Mouse (Mus musculus): ENCODE measurements around the gene Bsg. TPM values are rescaled to one million over a fixed set of nuclear protein-coding genes. Genes with fewer than 3 reads are reported as not detected.
"Not testable (repeated sequence)": the region's sequence is repeated elsewhere in the genome, so short reads cannot be mapped to it uniquely, and the experiment has no call there.

Gene Bsg
- polyA plus RNA-seq, 1 experiment: not detected

DNA sequence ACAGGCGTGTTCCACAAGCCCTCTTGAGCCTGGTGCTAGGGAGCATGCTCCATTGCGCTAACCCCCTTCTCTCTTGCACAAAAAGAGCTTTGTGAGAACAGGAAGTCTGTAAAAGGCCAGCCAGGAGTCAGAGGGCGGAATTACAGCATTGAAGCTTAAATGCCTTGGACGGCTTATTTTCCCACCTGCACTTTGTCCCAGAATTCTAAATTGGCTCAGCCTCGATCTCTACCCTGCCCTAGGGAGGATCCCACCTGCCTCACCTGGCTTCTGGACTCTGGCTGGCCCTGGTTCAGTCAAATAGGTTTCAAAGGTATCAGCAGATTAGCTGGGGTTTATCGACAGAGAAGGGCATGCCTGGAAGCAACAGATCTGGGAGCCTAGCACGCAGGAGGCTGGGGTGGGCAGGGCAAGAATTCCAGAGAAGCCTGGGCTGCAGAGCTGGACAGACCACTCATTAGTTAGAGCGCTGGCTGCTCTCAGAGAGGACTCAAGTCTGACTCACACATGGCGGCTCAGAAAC, 8.1 kb upstream of the Bsg start:
- TF ChIP-seq POLR2A (IDR thresholded peaks at IDR 0.05; ENCODE audit: insufficient read depth, low read depth, low read length) (no peak), CTCF (IDR thresholded peaks at IDR 0.05; ENCODE audit: insufficient read depth, low read depth, low read length) (no peak)
- H3K27ac ChIP-seq (ENCODE audit: insufficient read depth, low read depth, low read length): peak overlapping the region; percentile 61
- H3K4me1 ChIP-seq (ENCODE audit: control insufficient read depth, insufficient read depth, low read length): peaks cover 8% of the 10 kb centered on the region
- 60% methylated on average over 9 of the region's 9 CpGs for WGBS
- no peak overlapping the region for H3K4me3 ChIP-seq (ENCODE audit: insufficient read depth, low read depth, low read length)

DNA sequence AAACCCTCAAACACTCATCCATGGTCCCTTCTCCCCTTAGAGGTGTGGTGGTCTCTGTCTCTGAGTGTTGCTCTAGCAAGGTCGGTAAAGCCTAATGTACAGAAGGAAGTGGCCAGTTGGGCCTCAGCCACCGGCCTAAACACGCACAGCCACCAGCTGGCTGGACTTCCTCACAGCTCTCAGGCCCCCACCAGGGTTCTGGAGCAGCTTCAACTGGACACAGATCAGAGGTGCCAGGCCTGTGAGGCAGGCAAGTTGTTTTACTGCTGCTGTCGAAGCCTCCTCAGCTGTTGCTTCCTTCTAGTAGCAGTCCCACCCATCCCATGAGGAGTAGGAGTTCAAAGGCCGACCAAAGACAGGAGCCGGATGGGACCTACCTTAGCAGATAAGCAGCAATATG, 6.4 kb upstream of the Bsg start:
- no peak for TF ChIP-seq CTCF (IDR thresholded peaks at IDR 0.05; ENCODE audit: insufficient read depth, low read depth, low read length)
- TF ChIP-seq POLR2A (IDR thresholded peaks at IDR 0.05; ENCODE audit: insufficient read depth, low read depth, low read length): no peak
- Histone ChIP-seq H3K27ac (ENCODE audit: insufficient read depth, low read depth, low read length) (no peak overlapping the region), H3K4me3 (ENCODE audit: insufficient read depth, low read depth, low read length) (no peak overlapping the region), H3K4me1 (ENCODE audit: control insufficient read depth, insufficient read depth, low read length) (peaks cover 8% of the 10 kb centered on the region)
- WGBS: 66% methylated on average over 6 of the region's 6 CpGs

DNA sequence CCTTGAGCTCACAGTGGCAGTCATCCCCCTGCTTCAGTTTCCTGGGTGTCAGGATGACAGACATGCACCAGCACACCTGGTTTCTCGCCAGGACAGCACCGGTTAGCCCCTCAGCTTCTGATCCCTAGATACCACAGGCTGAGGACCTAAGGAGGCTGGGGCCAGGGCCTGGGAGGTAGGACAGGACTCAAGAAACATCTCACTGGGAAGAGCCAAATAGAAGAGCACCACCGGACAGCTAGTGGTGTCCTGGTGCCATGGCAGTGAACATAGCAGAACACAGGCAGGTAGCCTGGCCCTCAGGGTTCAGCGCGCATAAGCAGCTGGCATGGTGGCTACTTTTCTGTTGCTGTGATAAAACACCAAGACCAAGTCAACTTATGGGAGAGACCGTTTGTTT, 5.8 kb upstream of the Bsg start:
- Histone ChIP-seq H3K4me1 (ENCODE audit: control insufficient read depth, insufficient read depth, low read length) (peaks cover 8% of the 10 kb centered on the region), H3K4me3 (ENCODE audit: insufficient read depth, low read depth, low read length) (no peak overlapping the region), H3K27ac (ENCODE audit: insufficient read depth, low read depth, low read length) (no peak overlapping the region)
- TF ChIP-seq CTCF (IDR thresholded peaks at IDR 0.05; ENCODE audit: insufficient read depth, low read depth, low read length) (no peak), POLR2A (IDR thresholded peaks at IDR 0.05; ENCODE audit: insufficient read depth, low read depth, low read length) (no peak)
- WGBS: 93% methylated on average over 6 of the region's 6 CpGs

DNA sequence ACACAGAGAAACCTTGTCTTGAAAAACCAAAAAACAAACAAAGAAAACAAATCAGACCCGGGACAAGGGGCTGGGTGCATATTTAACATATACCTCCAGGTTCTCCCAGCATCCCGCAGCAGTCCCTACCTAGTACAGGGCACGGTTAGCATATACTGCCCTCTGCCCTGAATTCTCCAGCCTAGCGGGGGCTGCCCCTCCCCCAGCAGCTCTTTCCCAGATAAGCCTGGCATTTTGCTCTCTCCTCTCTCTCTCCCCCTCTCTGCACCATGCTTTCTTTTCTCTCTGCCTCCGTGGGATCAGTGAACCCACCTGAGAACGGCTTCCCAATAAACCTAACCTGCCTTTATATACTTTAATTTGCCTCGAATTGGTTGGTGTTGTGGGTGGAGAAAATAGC, 3.6 kb upstream of the Bsg start:
- Histone ChIP-seq H3K27ac (ENCODE audit: insufficient read depth, low read depth, low read length) (no peak overlapping the region), H3K4me1 (ENCODE audit: control insufficient read depth, insufficient read depth, low read length) (peaks cover 15% of the 10 kb centered on the region), H3K4me3 (ENCODE audit: insufficient read depth, low read depth, low read length) (no peak overlapping the region)
- TF ChIP-seq CTCF (IDR thresholded peaks at IDR 0.05; ENCODE audit: insufficient read depth, low read depth, low read length) (no peak), POLR2A (IDR thresholded peaks at IDR 0.05; ENCODE audit: insufficient read depth, low read depth, low read length) (no peak)
- 44% methylated on average over 7 of the region's 7 CpGs for WGBS

DNA sequence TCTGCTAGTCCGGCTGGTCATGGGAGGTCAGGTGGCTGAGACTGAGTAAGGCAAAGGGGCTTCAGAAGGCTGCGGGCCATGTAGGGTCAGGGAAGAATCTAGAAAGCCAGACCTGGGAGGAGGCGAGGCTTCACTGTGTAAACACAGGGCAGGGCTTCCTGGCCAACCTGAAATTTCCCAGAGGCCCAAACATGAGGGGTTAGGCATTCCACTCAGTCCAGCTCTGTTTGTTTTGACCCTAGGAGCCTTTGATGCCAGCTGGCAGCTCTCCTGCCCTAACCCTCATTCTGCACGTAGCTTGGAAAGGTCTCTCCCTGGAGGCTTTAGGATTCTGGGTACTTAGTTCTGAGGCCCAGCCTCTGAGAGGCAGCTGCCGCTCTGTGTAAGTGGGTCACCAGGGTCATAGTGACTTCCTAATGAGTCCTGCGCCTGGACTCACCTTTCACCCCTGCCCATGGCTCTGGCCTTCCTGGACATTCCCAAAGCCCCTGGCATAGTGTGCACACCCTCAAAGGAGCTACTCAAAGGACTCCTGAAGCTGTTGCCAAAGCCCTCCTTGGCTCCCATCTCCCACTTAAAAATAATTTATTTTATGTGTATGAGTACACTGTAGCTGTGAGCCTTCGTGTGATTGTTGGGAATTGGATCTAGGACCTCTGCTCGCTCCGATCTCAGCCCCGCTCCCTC, 2.7 kb upstream of the Bsg start:
- WGBS: 65% methylated on average over 10 of the region's 10 CpGs
- H3K27ac ChIP-seq (ENCODE audit: insufficient read depth, low read depth, low read length): no peak overlapping the region
- no peak overlapping the region for H3K4me3 ChIP-seq (ENCODE audit: insufficient read depth, low read depth, low read length)
- no peak for TF ChIP-seq CTCF (IDR thresholded peaks at IDR 0.05; ENCODE audit: insufficient read depth, low read depth, low read length)
- no peak for TF ChIP-seq POLR2A (IDR thresholded peaks at IDR 0.05; ENCODE audit: insufficient read depth, low read depth, low read length)
- peaks cover 16% of the 10 kb centered on the region for H3K4me1 ChIP-seq (ENCODE audit: control insufficient read depth, insufficient read depth, low read length)

DNA sequence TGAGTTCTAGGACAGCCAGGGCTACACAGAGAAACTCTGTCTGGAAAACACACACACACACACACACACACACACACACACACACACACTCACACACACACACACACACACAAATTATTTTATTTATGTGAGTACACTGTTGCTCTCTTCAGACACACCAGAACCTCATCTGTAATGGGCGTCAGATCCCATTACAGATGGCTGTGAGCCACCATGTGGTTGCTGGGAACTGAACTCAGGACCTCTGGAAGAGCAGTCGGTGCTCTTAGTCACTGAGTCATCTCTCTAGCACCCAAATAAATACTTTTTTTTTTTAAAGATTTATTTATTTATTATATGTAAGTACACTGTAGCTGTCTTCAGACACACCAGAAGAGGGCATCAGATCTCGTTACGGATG, 1.3 kb upstream of the Bsg start:
- H3K4me3 ChIP-seq (ENCODE audit: insufficient read depth, low read depth, low read length); H3K27ac ChIP-seq (ENCODE audit: insufficient read depth, low read depth, low read length): not testable (repeated sequence)
- WGBS: 52% methylated on average over 4 of the region's 4 CpGs
- H3K4me1 ChIP-seq (ENCODE audit: control insufficient read depth, insufficient read depth, low read length): peaks cover 28% of the 10 kb centered on the region

DNA sequence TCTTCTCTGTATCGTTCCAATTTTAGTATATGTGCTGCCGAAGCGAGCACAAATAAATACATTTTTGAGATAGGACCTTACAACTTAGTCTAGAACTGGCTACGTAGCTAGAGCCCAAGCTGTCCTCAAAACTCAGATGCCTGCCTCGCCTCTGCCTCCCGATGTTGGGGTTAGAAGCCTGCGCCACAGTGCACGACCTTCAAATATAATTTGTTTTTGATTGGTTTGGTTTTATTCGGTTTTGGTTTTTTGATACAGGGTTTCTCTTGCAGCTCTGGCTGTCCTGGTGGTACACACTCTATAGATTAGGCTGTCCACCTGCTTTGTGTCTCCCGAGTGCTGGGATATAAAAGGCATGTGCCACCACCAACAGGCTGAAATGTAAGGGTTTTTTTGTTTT, 750 bp upstream of the Bsg start:
- no peak for TF ChIP-seq CTCF (IDR thresholded peaks at IDR 0.05; ENCODE audit: insufficient read depth, low read depth, low read length)
- Histone ChIP-seq H3K4me3 (ENCODE audit: insufficient read depth, low read depth, low read length) (peak overlapping the region; percentile 87), H3K4me1 (ENCODE audit: control insufficient read depth, insufficient read depth, low read length) (peaks cover 30% of the 10 kb centered on the region), H3K27ac (ENCODE audit: insufficient read depth, low read depth, low read length) (peak overlapping the region; percentile 48; the same call in 1 of the 2 replicates)
- 61% methylated on average over 10 of the region's 10 CpGs for WGBS

DNA sequence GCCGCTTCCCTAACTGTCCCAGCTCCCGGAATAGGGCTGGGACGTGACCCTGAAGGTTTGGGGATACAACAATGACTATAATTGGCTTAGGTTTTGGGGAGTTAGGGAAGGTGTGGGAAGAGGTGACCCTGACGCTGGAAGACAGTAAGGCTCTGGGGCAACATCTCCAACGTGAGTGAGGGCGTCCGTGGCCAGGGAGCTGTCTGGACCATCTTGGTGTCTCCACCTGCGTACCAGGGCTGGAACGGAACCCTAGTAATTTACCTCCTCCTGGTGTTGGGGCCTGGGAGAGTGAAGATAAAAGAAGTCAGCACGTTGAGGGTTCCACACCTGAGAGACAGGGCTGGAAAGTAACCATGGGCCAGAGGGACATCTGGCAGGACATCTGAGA, 674 bp downstream of the Bsg start:
- Histone ChIP-seq H3K4me1 (ENCODE audit: control insufficient read depth, insufficient read depth, low read length) (peaks cover 38% of the 10 kb centered on the region), H3K27ac (ENCODE audit: insufficient read depth, low read depth, low read length) (peak overlapping the region; percentile 88), H3K4me3 (ENCODE audit: insufficient read depth, low read depth, low read length) (peak overlapping the region; percentile 87)
- WGBS: under 1% methylated on average over 10 of the region's 10 CpGs
- TF ChIP-seq CTCF (IDR thresholded peaks at IDR 0.05; ENCODE audit: insufficient read depth, low read depth, low read length): no peak
- no peak for TF ChIP-seq POLR2A (IDR thresholded peaks at IDR 0.05; ENCODE audit: insufficient read depth, low read depth, low read length)

DNA sequence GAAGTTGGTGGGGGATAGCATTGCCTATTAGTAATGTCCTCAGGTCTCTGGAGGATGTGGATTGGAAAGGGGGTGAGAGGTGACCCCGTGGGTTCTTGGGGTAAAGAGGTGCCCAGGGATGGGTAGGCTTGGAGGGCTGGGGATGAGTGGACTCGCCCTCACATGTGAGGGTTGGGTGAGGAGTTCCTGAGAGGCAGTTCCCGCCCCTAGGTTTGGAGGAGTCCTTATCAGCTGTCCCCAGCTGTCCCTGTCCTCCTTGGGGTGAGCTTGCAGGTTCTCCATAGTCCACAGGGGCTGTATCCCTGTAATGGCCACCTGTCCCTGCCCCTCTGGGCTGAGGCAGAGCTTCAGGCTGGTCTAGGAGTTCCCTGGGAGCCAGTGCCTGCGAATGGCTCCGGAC, 1.7 kb downstream of the Bsg start:
- WGBS: 68% methylated on average over 5 of the region's 5 CpGs
- TF ChIP-seq POLR2A (IDR thresholded peaks at IDR 0.05; ENCODE audit: insufficient read depth, low read depth, low read length) (no peak), CTCF (IDR thresholded peaks at IDR 0.05; ENCODE audit: insufficient read depth, low read depth, low read length) (no peak)
- peaks cover 38% of the 10 kb centered on the region for H3K4me1 ChIP-seq (ENCODE audit: control insufficient read depth, insufficient read depth, low read length)
- H3K4me3 ChIP-seq (ENCODE audit: insufficient read depth, low read depth, low read length): peak overlapping the region; percentile 87; the same call in 1 of the 2 replicates
- H3K27ac ChIP-seq (ENCODE audit: insufficient read depth, low read depth, low read length): no peak overlapping the region

Measured in olfactory bulb, adult 2 months (tissue).